Comparison of ENCODE assay signal across 8 mouse cellular contexts in the genomic region with DNA sequence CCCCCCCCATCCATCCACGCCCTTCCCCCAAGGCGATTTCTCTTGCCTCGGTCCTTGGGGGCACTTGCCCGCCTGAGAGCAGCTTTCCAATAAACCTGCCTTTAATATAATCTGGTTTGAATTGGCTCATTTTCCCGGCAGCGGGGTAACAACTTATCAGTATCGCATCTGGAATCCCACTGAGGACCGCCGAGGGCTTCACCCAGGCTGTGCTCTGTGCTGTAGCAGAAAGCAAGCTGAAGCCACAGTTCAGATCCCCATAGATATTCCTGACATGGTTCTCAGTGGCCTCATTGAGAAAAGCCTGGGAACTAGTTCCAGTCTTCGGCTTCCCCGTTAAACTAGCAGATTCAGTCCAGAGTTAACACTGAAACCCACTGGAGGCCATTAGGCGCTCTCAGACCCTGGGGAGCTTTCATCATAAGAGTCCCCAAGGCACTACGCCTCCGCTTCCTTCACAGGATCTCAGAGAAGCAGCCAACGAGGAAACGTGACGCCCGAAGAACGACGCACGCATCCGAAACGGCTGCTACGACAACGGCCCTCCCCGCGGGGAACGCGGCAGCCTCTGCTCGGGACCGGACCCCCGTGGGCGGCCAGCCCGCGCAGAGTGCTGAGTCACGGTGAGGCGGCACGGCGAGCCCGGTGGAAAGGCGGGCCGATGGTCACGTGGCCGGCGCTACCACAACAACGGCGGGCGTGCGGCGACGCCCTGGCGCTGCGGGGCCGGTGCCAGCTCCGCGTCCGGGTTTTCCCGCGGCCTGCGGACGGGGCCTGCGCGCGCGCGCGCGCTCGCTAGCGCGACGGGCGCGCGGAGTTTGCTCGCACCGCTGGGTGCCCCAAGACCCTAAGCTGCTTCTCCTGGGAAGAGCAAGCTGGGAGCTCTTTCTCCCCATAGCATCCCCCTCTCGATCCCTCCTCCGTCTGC. TPM values are rescaled to one million over a fixed set of nuclear protein-coding genes. Genes with fewer than 3 reads are reported as not detected.
DNase-seq lines count a peak whose midpoint lies in the region; ATAC-seq lines count a peak whose summit lies in the region.

No protein-coding gene starts in this region.

- H3K9me3 ChIP-seq in heart, embryonic 13.5 days, result no peaks in the 10 kb centered on the region
- no peaks in the 10 kb centered on the region for H3K9me3 ChIP-seq in liver, embryonic 12.5 days (replicated peaks)

- under 1% methylated on average over 79 of the region's 79 CpGs for WGBS in heart, embryonic 13.5 days
- under 1% methylated on average over 67 of the region's 79 CpGs for WGBS in liver, embryonic 12.5 days (ENCODE audit: insufficient replicate concordance)

- peak overlapping the region; percentile 77 for H3K4me3 ChIP-seq in brown adipose tissue, adult 24 weeks (ENCODE audit: insufficient read depth, low read depth, low read length)
- H3K4me3 ChIP-seq in heart, embryonic 13.5 days, result peak overlapping the region; percentile 74
- H3K4me3 ChIP-seq in liver, embryonic 12.5 days, result peak overlapping the region; percentile 69

- H3K4me2 ChIP-seq in heart, embryonic 13.5 days, result peak overlapping the region; percentile 95
- H3K4me2 ChIP-seq in liver, embryonic 12.5 days, result peak overlapping the region; percentile 93

- peak overlapping the region; percentile 89 for H3K9ac ChIP-seq in heart, embryonic 13.5 days
- peak overlapping the region; percentile 83 for H3K9ac ChIP-seq in liver, embryonic 12.5 days

- H3K36me3 ChIP-seq in heart, embryonic 13.5 days, result no peaks in the 10 kb centered on the region
- H3K36me3 ChIP-seq in liver, embryonic 12.5 days, result no peaks in the 10 kb centered on the region
- H3K36me3 ChIP-seq in splenic B cell, adult 2 months (ENCODE audit: control insufficient read depth, insufficient read depth, low read length, poor library complexity, severe bottlenecking), result no peaks in the 10 kb centered on the region

- H3K27ac ChIP-seq in brown adipose tissue, adult 24 weeks (replicated peaks; ENCODE audit: low read depth, low read length), result peak overlapping the region; percentile 91
- peak overlapping the region; percentile 93 for H3K27ac ChIP-seq in heart, embryonic 13.5 days (replicated peaks)
- H3K27ac ChIP-seq in liver, embryonic 12.5 days, result peak overlapping the region; percentile 96

- no peaks in the 10 kb centered on the region for H3K27me3 ChIP-seq in heart, embryonic 13.5 days (replicated peaks)
- H3K27me3 ChIP-seq in liver, embryonic 12.5 days (replicated peaks), result no peaks in the 10 kb centered on the region; the same call in 1 of the 2 replicates
- no peaks in the 10 kb centered on the region for H3K27me3 ChIP-seq in splenic B cell, adult 2 months (ENCODE audit: control insufficient read depth, insufficient read depth, low read length, poor library complexity, severe bottlenecking)

- peak; percentile 96 for DNase-seq in kidney, postnatal 10 days
- peak; percentile 93 for DNase-seq in naive thymus-derived CD4-positive, alpha-beta T cell, adult 2 months (ENCODE audit: low read depth)
- peak; percentile 92 for DNase-seq in splenic B cell, adult 2 months (ENCODE audit: low read depth, low spot score)

- no peaks in the 10 kb centered on the region for H3K4me1 ChIP-seq in brown adipose tissue, adult 24 weeks (ENCODE audit: control insufficient read depth, insufficient read depth, insufficient read length, low read length)
- peaks cover 22% of the 10 kb centered on the region for H3K4me1 ChIP-seq in heart, embryonic 13.5 days
- peaks cover 40% of the 10 kb centered on the region for H3K4me1 ChIP-seq in liver, embryonic 12.5 days

- ATAC-seq in CD4-positive, CD25-positive, alpha-beta regulatory T cell, adult 4 months, result peak; percentile 81
- peak; percentile 79 for ATAC-seq in erythroid progenitor cell, adult 5-6 weeks (replicated peaks; ENCODE audit: low FRiP score, poor library complexity, severe bottlenecking)
- peak; percentile 91 for ATAC-seq in heart, embryonic 13.5 days (ENCODE audit: extremely low read depth, insufficient number of reproducible peaks, low FRiP score, low TSS enrichment)
- peak; percentile 82 for ATAC-seq in liver, embryonic 12.5 days

RNA-seq across cellular contexts. Expression of a gene that starts 3.9 kb away (rescaled TPM):
- 10 to 100 TPM in 1 of 2 experiments, 1 to 10 TPM in 1; 6.5 to 11.0 TPM for polyA plus RNA-seq in CD4-positive, CD25-positive, alpha-beta regulatory T cell, adult 4 months (2017; shearing (Covaris generic))
- polyA plus RNA-seq in brown adipose tissue, adult 24 weeks (2012; ENCODE audit: insufficient read depth, insufficient read length, missing spikeins), result 11.1 and 11.6 TPM in 2 replicates
- 250 and 264 TPM in 2 replicates for total RNA-seq in erythroid progenitor cell, adult 5-6 weeks (2015; ENCODE audit: low replicate concordance)
- total RNA-seq in erythroid progenitor cell, adult 5-6 weeks (2017; ENCODE audit: low replicate concordance), result 227 and 234 TPM in 2 replicates
- polyA plus RNA-seq in heart, embryonic 13.5 days (2015; fragmentation: Nextera tagmentation; extraction: Ambion mirVana), result 7.6 and 8.3 TPM in 2 replicates
- polyA plus RNA-seq in liver, embryonic 12.5 days (2016; fragmentation: Nextera tagmentation; extraction: Ambion mirVana), result 44.5 and 45.0 TPM in 2 replicates

Comparison
In these comparisons a context has a peak if more than half of its experiments do, and no peak if none do; other contexts are left out.
1. Peak in every context shown above with its lines: DNase-seq, ATAC-seq, H3K4me3 ChIP-seq and H3K27ac ChIP-seq.